Mouse (Mus musculus) lung, embryonic 14.5 days (tissue): ENCODE measurements around the gene Pink1. TPM values are rescaled to one million over a fixed set of nuclear protein-coding genes. Genes with fewer than 3 reads are reported as not detected.

Experiments
- ATAC-seq: fragments of 200-750 bp; cut with Nextera tagmentation; 2 replicates; pipeline ENCODE4 v1.8.0; 2017; ENCODE audit warnings: mild to moderate bottlenecking, moderate TSS enrichment, moderate library complexity; ENCODE audit not compliant: insufficient read depth
- DNase-seq: peaks from one replicate; pipeline ENCODE4 v3.0.0-alpha.2; 2015
- H3K27ac ChIP-seq: fragments of 300-500 bp; sonication (generic); 2 replicates; pipeline ENCODE4 v1.5.1; 2014; ENCODE audit warnings: low read depth, mild to moderate bottlenecking, moderate library complexity
- H3K27me3 ChIP-seq: fragments of 300-500 bp; sonication (generic); 2 replicates; pipeline ENCODE4 v1.6.1; 2014; ENCODE audit warnings: low read length, control low read depth; ENCODE audit not compliant: insufficient read depth
- H3K36me3 ChIP-seq: fragments of 300-500 bp; sonication (generic); 2 replicates; pipeline ENCODE4 v1.6.1; 2014; ENCODE audit warnings: control low read depth; ENCODE audit not compliant: insufficient read depth
- H3K4me1 ChIP-seq: fragments of 300-500 bp; sonication (generic); 2 replicates; pipeline ENCODE4 v1.6.1; 2014; ENCODE audit warnings: antibody characterized with exemption, control low read depth; ENCODE audit not compliant: insufficient read depth
- H3K4me2 ChIP-seq: fragments of 300-500 bp; sonication (generic); 2 replicates; pipeline ENCODE4 v1.6.1; 2014; ENCODE audit warnings: mild to moderate bottlenecking
- H3K4me3 ChIP-seq: fragments of 300-500 bp; sonication (generic); 2 replicates; pipeline ENCODE4 v1.5.1; 2014; ENCODE audit warnings: low read depth, low read length
- H3K9ac ChIP-seq: fragments of 300-500 bp; sonication (generic); 2 replicates; pipeline ENCODE4 v1.6.1; 2014
- H3K9me3 ChIP-seq: fragments of 300-500 bp; sonication (generic); 2 replicates; pipeline ENCODE4 v1.6.1; 2016; ENCODE audit warnings: low read depth, low read length, control low read depth
- CTCF ChIP-seq: IDR thresholded peaks from 2 replicates; pipeline ENCODE4 v1.5.1; 2016; ENCODE audit warnings: antibody characterized with exemption, low read depth
- WGBS: fragments of 180-500 bp; shearing (Covaris S2); extraction: QIAGEN DNeasy Blood & Tissue Kit; methylation state at CpG from one replicate; pipeline ENCODE4 v1.1.7; 2014; 5-methylcytosine and 5-hydroxymethylcytosine counted together
- polyA plus RNA-seq: library from polyadenylated mRNA; unstranded; fragments of >200 nt; fragmentation: Nextera tagmentation; extraction: Ambion mirVana; gene quantifications from 2 replicates; pipeline ENCODE4 v1.2.1, GENCODE M21; 2014

The Pink1 gene
- 22.2 and 25.1 TPM in 2 replicates for polyA plus RNA-seq

GRCm38 (mm10) chr4:138326077-138326695 lies at the start of gene Pink1:
Gene Pink1 (minus strand): TSS chr4:138326307.
- DNase-seq (peak; percentile 92), ATAC-seq (peak; percentile 76)
- H3K4me3 ChIP-seq, result peak within 1 kb of the TSS; percentile 83
- H3K27ac ChIP-seq, result peak within 1 kb of the TSS; percentile 97
- H3K4me2 ChIP-seq, result peak within 1 kb of the TSS; percentile 68
- H3K9ac ChIP-seq, result peak within 1 kb of the TSS; percentile 89
- WGBS, result 3% methylated on average over 41 of the region's 41 CpGs
- no peaks in the 10 kb centered on the region for H3K9me3 ChIP-seq
- TF ChIP-seq CTCF, result peak; percentile 82
- H3K4me1 ChIP-seq, result no peaks in the 10 kb centered on the region
- no peaks in the 10 kb centered on the region for H3K27me3 ChIP-seq
- no peaks in the 10 kb centered on the region for H3K36me3 ChIP-seq

- H3K27me3 ChIP-seq, result no peaks in the 10 kb centered on the region
- no peaks in the 10 kb centered on the region for H3K36me3 ChIP-seq
- ATAC-seq (no peak), DNase-seq (no peak)
- no peaks in the 10 kb centered on the region for H3K4me1 ChIP-seq
- H3K27ac ChIP-seq, result no peak overlapping the region
- H3K4me2 ChIP-seq, result no peak overlapping the region
- no peak overlapping the region for H3K4me3 ChIP-seq
- no peak overlapping the region for H3K9ac ChIP-seq
- no peaks in the 10 kb centered on the region for H3K9me3 ChIP-seq
- 0 out of 2 replicates have a peak, but pooled peaks have one; percentile 5 for TF ChIP-seq CTCF
- 75% methylated on average over 3 of the region's 3 CpGs for WGBS
These were observed 49.0 kb upstream of the Pink1 start for GRCm38 (mm10) chr4:138375117-138375516.

DNA sequence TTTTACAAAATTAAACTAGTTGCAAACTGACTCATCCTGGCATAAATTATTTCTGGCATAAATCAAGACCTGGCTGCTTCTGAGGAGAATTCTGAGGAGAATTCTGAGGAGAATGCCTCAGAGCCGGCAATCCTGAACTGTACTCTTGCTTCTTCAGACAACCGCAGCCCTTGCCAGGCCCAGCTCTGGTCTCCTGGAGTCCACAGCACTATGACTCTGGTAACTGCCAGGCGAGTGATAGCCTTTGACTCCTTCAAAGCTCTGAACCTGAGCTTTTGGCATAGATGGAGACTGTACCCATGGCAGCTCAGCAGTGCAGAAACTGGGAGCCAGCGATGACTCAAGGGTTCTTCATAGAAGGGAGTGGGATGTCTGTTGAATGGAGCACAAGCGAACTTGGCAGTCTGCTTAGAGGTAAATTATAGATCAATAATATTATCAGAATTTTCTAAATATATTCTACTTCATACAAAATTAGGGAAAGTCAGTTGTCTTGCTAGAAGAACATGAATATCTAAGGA lies 44.9 kb upstream of the Pink1 start:
- no peak for TF ChIP-seq CTCF
- no peak overlapping the region for H3K4me3 ChIP-seq
- no peaks in the 10 kb centered on the region for H3K27me3 ChIP-seq
- no peaks in the 10 kb centered on the region for H3K9me3 ChIP-seq
- DNase-seq (no peak), ATAC-seq (no peak)
- no peaks in the 10 kb centered on the region for H3K36me3 ChIP-seq
- peaks cover 6% of the 10 kb centered on the region; the same call in 1 of the 2 replicates for H3K4me1 ChIP-seq
- no peak overlapping the region for H3K9ac ChIP-seq
- 71% methylated on average over 5 of the region's 5 CpGs for WGBS
- H3K27ac ChIP-seq, result no peak overlapping the region
- no peak overlapping the region for H3K4me2 ChIP-seq

- Histone ChIP-seq H3K4me3 (no peak overlapping the region), H3K9ac (no peak overlapping the region), H3K4me1 (peaks cover 6% of the 10 kb centered on the region; the same call in 1 of the 2 replicates), H3K9me3 (no peaks in the 10 kb centered on the region), H3K27ac (no peak overlapping the region; the same call in 1 of the 2 replicates), H3K27me3 (no peaks in the 10 kb centered on the region), H3K36me3 (no peaks in the 10 kb centered on the region), H3K4me2 (peak overlapping the region; percentile 69)
- ATAC-seq, result peak; percentile 35; the same call in 1 of the 2 replicates
- no peak for TF ChIP-seq CTCF
- DNase-seq, result peak; percentile 34
- 72% methylated on average over 12 of the region's 12 CpGs for WGBS
These were observed 42.6 kb upstream of the Pink1 start for GRCm38 (mm10) chr4:138368498-138369260.

DNA sequence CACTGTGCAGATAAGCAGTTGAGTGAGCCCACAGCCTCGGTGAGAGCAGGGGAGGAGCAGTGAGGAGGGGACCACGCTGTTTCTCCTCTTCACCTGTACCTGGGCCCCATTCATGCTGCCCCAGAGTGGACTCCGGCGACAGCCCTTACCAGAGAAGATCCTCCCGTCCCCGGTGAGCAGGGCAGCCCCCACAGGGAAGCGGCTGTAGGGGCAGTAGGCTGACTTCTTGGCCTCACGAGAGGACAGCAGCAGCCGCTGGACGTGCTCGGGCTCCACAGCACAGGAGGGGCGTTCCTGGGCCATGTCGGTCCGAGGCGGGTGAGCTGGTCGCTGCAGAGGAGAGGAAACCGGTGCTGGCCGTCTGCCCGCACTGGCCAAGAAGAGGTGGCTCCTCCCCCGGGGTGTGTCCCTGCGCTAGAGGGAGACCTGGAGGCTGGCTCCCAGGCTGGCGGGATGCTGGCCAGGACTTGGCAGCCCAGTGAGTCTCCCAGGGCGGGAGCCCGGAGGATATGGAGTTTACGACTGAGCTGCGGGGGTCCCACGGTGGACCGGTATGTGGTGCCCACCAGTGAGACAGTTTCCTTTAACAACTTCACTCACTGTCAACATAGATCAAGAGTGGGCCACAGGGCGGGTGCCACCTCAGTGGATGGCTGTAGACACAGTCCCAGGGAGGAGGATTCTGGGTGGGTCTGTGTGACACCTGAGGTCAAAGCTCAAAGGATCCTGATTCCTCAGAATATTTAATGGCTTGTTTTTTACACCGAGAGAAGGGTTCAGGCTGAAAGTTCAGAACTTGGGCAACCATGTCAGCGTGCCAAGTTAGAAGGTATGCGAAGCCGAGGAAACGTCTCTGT lies 41.8 kb upstream of the Pink1 start, which contains the start of gene Cda:
Gene Cda (minus strand): TSS at position 352 of the 857 bp plus-strand sequence.
- 0 out of 2 replicates have a peak, but pooled peaks have one; percentile 20 for TF ChIP-seq CTCF
- peak within 1 kb of the TSS; percentile 55 for H3K9ac ChIP-seq
- H3K4me2 ChIP-seq, result peak within 1 kb of the TSS; percentile 69
- DNase-seq (peak; percentile 94), ATAC-seq (peak; percentile 94)
- peaks cover 6% of the 10 kb centered on the region; the same call in 1 of the 2 replicates for H3K4me1 ChIP-seq
- no peaks in the 10 kb centered on the region for H3K27me3 ChIP-seq
- peak within 1 kb of the TSS; percentile 38 for H3K4me3 ChIP-seq
- no peaks in the 10 kb centered on the region for H3K36me3 ChIP-seq
- H3K27ac ChIP-seq, result peak within 1 kb of the TSS; percentile 73
- WGBS, result 6% methylated on average over 34 of the region's 34 CpGs
- H3K9me3 ChIP-seq, result no peaks in the 10 kb centered on the region

- ATAC-seq (no peak), DNase-seq (no peak)
- H3K4me3 ChIP-seq, result no peak overlapping the region
- H3K36me3 ChIP-seq, result no peaks in the 10 kb centered on the region
- H3K9ac ChIP-seq, result no peak overlapping the region
- H3K27me3 ChIP-seq, result no peaks in the 10 kb centered on the region
- TF ChIP-seq CTCF, result no peak
- no peak overlapping the region for H3K4me2 ChIP-seq
- 76% methylated on average over 2 of the region's 2 CpGs for WGBS
- peaks cover 6% of the 10 kb centered on the region; the same call in 1 of the 2 replicates for H3K4me1 ChIP-seq
- H3K9me3 ChIP-seq, result no peaks in the 10 kb centered on the region
- no peak overlapping the region for H3K27ac ChIP-seq
These were observed 40.5 kb upstream of the Pink1 start for GRCm38 (mm10) chr4:138366561-138366960.
